Mouse (Mus musculus): ENCODE measurements around the gene Ihh.

Gene Ihh

DNA sequence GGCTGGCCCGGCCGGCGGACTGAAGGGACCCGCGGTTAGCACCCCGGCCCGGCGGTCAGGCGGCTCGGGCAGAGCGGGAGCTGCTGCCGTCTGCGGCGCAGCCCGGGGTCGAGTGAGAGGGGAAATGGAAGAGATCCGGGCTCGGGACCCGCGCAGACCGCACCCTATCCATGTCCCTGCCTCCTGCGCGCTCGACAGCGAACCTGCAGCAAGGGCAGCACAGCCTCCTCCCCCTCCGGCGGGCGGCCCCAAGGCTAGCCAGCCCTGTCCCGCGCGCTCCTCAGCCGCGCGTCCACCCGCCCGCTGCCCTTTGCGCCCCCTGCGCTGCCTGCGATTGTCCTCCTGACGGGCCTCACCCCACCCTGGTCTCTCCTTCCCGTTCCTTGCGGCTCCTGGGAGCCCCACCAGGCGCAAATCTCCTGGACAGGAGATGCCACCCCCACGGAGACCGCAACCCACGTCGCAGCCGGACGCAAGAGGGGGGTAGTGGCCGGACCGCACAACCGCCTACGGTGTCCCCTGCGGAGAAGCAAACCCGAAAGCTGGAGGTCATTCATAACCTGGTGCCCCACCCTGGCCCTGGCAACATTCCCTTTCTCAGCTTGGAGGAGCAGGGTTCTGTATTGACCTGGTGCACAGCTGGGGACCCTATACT, at the start of gene Ihh:
Ihh (minus strand) TSS at position 117 of the 655 bp plus-strand sequence.
- DNase-seq (ENCODE audit: low read depth), result no peak

DNA sequence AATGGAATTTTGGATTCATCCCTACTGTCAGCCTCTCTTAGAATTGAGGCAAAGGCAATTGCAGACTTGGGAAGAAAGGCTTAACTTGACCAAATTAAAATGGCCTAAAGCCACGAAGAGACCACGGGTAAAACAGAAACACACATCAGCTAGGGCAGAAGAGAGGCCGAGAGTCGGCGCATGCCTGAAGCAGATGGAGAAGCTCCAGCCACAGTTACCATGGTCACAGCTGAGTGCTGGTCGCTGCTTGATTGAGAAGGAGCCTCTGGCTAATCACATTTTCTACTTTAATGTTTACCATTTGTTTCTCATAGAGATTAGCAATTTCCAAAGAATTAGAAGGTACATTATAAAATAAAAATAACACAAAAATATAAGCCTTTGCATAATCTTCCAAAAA, 49.7 kb upstream of the Ihh start:
- no peak for DNase-seq (ENCODE audit: low read depth)

DNA sequence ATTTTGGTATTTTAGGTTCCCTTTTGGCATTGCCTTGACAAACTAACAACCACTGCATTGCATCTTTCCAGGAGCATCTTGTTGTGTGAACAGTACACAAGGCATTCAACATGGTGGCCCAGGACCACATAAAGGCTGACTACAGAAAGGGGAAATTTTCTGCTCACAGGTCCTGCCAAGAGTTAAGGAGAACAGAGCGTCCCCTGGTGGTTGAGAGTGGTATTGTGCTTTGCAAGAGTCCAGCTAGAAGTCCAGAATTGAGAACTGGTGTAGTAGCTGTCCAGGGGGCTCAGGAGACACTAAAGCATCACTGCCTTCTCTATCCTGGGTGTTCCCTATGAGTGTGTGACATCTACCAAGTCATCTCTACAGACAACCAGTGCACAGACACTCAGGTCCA, 49.0 kb upstream of the Ihh start:
- DNase-seq (ENCODE audit: low read depth), result peak; percentile 67

DNA sequence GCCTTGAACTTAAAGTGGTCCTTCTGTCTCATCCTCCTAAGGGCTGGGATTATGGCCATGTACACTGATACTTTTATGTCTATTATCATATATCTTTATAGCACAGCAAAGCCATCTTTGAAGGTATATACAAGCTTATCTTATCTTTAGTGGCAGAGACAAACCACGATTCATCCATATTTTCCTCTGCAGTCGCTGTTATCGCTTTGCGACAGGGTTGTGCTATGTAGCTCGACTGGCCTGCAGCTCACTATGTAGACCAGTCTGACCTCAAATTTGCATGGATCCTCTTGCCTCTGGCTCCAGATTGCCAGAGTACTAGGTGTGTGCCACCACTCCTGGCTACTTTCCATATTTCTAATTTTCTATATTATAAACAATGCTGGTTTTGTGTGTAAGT, 47.7 kb upstream of the Ihh start:
- DNase-seq (ENCODE audit: low read depth), result no peak

DNA sequence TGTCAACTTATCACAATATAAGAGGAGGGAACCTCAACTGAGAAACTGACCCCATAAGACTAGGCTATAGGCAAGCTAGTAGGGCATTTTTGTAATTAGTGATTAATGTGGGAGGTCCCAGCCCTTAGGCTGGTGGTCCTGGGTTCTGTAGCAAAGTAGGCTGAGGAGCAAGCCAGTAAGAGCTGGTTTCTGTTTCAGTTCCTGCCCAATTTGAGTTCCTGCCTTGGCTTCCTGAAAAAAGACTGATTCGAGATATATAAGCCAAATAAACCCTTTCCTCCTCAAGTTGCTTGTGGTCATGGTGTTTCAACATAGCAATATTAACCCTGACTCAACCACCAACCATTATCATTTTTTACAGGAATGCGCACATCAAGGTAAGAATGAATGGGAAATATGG, 45.8 kb upstream of the Ihh start:
- no peak for DNase-seq (ENCODE audit: low read depth)

DNA sequence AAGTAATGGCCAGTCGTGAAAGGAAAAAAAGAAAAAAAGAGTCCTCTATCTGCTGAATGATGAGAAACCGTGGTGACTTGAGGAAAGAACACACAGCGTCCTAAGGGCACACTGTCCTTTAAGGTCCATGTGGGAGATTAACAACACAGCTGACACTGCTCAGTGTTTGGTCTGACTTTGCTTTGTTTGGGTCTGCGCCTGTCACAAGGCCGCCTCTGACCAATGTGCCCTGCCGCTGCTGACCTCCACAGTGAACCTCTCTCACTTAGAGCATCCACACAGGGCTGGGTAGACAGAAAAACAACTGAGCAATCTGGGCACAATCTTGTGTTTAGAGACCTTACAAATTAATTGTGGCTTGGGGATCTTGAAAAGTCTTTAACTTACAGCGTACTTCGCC, 25.5 kb upstream of the Ihh start:
- DNase-seq (ENCODE audit: low read depth), result no peak

DNA sequence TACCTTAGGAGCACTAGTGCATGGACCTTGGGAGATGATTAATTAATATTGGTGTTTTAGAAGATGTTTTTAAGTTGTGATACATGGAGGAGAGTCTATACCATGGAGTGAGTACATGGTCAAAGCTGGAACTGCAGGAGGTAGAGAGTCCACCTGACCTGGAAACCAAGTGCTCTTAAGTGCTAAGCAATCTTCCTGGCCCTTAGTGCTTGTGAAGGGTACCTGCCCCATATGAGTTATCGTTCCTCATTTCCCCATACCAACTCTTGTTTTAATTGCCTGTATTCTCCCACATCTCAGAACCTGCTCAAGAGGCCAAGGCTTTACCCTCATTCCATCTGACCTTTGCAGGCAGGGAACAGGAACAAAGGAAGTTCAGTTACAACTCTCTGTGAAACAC, 24.5 kb upstream of the Ihh start:
- DNase-seq (ENCODE audit: low read depth), result no peak

DNA sequence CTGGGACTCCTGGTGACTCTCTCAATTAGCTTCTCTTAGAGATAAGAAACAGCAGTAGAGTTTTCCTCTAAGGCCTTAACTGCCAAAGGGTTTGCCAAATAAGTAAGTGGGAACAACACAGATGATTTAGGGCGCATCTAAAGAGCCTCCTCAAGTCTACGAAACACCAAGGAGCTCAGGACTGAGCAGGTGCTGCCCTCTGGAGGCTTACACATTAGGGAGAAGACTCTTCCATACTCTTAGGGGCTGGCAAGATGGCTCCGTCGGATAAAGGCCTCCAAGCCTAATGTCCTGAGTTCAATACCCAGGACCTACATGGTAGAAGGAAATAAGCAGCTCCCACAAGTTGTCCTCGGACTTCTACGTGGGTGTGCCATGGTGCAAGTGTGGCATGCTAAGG, 22.1 kb upstream of the Ihh start:
- DNase-seq (ENCODE audit: low read depth), result no peak

DNA sequence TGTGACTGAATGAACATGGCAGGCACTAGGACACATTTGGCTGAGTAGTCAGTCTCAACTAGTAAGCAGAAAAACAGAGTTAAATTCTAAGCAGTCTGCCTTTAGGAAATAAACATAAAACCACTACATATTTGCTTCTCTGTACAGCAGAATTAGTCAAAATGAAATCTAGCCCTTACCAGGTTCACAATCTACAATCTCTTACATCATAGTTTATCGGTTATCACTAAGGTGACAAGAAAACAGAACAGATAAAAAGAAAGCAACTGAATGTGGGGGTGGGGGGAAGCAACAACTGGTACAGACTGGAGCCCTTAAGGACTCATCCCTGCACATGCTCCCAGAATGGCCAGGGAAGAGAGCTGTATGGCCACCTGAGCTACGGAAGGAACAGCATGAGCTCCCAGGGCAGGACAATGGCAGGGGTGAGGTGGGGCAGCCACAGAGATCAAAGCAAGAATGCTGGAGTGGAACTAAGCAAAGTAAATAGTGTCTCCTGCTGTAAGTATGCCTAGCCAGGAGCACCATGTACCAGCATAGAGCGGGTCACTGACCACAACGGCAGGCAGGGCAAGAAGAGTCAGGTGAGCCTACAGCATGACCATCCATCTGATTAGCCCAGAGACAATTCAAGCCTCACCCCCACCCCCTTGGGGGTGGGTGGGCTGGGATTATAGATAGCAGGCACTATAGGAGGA, 20.0 kb upstream of the Ihh start:
- DNase-seq (ENCODE audit: low read depth), result no peak

DNA sequence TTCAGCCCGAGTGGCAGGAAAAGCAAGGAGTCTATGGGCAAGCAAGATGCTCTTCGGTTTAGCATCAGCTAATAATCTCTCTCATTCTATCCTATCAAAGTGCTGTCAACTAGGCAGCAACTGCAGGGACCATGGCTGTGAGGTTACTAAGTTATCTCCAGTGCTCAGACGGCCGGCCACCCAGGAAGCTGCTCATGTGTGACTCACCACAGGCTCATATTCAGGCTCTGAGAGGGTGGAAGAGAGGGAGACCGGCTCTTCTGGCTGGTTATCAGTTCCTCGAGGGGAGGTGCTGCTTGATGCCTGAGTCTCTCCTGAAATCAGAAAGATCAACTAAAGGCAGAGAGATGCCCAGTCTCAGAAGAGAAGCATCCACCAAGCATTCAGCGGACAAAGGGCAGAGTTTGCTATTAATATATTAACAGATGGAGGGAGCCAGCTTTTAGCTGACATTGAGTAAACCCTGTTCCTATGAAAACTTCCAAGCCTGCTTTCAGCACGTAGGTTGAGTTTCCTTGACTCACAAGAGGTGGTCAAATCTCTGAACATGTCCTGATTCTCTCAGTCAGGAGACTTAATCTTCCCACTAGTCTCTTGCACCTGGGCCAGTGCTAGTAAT, 16.6 kb upstream of the Ihh start:
- peak; percentile 52 for DNase-seq (ENCODE audit: low read depth)

DNA sequence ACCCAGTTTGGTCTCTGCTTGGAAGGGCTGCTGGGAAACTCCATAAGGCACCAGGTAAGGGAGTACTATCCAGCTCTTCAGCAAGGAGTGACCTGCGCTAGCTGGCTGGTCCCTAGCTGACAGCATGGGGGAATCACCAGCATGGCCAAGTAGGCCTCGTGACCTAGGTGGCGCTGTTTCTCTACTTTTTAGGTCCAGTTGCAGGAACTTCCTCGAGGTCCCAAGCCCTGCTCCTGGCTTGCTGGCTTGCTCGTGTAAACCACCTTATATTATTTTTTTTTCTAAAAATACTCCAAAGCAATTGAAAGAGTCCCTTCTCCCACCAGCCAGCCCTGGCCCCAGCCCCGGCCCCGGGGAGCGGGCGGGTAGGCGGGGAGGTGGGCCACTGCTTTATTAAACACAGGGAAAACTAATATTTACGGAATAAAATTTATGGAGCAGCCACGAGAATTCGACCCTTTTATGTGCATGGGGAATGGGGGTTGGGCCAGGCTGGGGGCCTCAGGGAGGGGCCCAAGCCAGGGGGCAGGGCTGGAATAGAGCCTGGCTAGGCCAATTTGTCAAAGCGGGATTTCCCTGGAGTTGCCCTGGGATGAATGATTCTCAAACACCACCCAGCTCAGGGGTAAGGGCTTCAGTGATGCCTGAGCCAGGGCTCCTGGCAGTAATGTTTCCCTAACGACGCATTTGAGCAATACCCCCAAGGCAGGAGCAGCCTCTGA, 13.2 kb upstream of the Ihh start:
- DNase-seq (ENCODE audit: low read depth), result peak; percentile 92

DNA sequence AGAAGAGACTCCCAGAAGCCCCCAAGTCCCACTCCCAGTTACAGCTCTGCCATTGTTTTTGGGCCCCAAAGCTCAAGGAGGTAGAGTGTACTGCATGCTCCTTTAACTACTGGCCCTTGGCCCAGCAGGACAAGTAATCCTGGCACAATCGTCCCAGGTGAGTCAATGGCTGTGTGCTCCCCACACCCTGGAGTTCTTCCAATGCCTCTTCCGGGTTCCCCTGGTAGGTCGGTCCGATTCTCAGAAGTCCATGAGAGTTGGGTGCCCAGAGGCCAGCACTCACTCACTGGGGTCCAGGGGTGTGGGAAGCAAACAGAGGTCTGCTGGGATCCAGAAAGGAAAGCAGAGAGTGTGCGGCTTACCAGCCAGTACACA, 11.4 kb upstream of the Ihh start:
- DNase-seq (ENCODE audit: low read depth), result no peak

DNA sequence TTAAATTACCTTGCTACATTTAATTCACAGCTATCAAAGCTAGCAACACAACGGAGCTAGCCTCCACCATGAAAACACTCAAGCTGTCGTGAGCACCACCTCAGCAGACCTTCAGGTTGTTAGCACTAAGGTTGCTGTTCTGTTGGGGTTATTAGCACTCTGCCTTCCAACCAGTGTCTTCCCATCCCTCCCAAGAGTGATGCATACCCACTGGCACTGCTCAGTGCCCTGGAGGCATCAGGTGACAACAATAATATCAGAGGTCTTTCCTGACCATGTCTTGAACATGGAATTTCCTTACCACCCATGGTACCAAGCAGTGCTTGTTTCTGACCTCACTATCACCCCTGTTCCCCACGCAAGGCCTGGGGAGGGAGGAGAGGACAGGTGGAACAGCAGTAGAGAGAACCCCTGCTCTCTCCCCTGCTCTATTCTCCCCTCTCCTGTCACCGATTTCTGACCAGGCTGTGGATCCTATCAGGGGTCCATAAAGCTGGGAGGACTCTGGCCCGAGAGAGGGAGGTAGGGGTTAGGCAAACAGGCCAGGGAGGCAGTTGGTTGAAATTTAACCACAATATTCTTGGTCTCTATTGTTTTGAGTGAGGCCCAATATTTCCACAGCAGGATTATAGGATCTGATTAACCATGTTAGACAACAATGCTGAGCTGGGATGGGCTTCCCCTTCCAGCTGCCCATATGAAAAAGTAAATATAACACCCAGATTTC, 10.8 kb upstream of the Ihh start:
- no peak for DNase-seq (ENCODE audit: low read depth)

DNA sequence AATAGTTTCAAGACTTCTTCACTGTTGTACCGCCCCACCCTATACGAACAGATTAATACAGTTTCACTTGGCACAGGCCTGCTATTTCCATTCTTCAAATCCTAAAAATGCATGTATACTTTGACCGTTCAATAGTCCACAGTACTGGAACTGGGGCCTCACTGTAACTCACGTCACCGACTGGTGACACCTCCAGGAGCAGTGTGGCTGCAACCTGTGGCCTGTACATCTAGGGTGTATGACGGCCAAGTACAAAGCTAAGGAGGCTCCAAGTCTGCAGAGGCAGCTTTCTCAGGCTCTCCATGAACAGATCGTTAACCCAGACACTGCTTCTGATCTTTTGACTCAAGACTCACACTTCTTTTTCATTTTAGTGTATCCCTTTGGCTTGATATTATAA, 10.2 kb upstream of the Ihh start:
- DNase-seq (ENCODE audit: low read depth), result no peak

DNA sequence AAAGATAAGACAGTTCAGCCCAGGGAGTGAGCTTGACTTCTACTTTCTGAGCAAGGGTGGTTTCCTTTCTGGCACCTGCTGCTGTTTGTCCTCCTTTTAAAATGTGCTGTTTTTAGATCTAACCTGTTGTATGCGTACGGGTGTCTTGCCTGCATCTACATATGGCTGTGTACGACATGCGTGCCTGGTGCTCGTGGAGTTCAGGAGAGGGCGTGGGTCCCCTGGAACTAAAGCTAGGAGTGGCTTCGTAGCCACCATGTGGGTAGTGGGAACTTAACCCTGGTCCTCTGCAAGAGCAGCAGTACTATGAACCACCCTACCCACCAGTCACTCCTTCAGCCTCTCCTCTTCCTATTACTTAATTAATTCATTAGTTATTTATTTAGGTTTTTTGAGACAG, 8.6 kb upstream of the Ihh start:
- no peak for DNase-seq (ENCODE audit: low read depth)

DNA sequence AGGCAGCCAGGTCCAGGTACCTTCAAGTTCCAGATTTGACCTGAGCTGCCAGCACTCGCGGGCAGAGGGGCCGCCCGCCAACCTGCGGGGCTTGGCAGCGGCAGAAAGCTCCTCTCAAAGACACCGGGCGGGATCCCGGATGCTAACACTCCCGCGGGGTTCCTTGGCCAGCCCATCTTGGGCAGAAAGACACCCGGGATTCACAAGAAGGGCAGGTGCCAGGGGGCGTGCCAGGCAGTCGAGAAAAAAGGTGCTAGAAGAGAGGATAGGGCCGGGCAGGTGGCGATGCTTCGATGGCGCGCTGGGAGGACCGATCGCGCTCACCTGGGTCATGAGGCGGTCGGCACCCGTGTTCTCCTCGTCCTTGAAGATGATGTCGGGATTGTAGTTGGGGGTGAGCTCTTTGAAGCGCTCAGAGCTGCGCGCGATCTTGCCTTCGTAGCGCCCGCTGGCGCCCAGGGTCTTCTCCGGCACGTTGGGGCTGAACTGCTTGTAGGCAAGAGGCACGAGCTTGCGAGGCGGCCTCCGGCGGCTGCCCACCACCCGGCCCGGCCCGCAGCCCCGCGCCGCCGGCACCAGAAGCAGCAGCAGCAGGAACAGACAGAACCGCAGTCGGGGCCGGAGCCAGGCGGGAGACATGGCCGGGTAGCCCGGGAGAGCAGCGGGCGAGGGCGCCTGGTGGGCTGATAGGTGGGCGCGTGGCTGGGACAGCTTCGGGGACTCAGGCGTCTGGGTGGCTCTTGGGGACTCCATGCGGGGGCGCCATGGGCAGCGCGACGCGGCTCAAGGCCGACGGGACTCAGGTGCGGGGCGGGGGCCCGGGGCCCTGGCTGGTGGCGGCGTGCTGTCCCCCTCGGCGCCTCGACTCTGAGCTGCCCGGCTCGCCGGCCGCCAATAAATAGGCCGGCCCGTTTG, 639 bp downstream of the Ihh start:
- no peak for DNase-seq (ENCODE audit: low read depth)

DNA sequence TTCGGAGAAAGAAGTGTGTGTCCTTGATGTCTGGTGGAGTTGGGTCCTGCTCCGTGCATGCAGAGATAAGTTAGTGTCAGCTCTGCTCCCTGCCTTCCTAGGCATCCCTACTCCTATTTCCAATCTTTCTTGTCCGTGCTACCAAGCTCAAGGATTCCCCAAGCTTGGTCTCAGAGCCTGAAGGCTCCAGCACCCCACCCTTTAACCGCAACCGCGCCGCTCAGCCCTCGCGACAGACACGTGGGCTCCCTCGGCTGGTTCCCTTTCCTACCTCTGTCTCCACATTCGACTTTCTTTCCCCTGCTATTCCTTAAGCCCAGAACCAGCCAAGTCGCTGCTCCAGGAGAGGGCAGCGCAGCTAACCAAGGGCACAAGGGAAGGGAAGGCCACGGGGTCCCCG, 1.4 kb downstream of the Ihh start:
- no peak for DNase-seq (ENCODE audit: low read depth)

DNA sequence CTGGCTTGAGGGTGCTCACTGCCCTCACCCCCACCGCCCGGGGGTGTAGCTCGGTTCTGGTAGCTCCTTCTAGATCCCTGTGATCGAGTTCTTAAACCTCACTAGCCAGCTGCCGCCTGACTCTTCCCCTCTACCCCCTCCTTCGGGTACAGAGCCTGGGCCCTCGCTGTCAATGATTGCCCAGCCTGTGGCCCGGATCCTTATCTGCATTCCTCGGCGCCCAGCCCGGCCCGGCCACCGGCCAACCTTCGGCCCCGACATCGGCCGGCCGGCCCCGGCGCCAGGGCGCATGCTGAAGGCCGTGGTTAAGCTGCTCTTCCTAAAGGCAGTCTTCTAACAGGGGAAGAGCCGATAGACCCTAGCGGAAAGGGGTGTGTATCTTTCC, 1.8 kb downstream of the Ihh start:
- DNase-seq (ENCODE audit: low read depth), result no peak

DNA sequence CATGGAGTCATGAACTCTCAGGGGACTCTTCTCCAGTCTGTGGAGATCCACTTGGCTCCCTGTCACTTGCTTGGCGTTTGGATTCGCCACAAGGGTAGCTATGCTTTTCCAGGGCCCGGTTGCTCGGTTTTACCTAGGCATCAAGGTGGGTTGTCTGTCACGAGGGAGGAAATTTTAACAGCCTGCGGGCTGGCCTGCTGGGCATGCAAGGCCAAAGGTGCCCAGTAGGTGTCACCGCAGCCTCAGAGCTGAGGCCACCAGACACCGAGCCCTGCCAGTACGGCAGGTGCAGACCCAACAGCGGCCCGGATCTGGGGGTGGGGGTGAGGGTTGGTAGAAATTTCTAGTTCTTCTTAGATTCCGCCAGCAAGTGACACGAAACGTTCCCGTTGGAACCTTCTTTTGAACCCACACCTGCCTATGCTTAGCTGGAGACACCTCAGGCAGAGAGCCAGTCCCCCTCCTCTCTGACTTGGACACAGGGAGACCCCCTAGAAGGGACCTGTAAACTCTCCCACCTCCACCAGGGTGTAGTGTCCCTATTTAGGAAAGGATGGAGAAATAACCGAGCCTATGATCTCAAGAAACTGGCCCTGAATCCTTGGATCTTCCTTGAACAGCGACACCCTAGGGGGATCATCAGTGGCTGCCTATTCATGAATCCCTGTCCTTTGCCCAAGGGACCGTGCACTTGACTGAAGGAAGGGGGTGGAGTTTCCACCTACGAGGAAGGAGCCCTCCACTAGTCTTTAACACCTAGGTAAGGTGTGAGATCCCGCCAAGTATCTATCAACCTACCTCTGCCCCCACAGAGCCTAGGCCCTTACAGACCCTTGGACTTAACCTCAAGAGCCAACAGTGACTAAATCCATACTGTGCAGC, 2.4 kb downstream of the Ihh start:
- DNase-seq (ENCODE audit: low read depth), result peak; percentile 68

DNA sequence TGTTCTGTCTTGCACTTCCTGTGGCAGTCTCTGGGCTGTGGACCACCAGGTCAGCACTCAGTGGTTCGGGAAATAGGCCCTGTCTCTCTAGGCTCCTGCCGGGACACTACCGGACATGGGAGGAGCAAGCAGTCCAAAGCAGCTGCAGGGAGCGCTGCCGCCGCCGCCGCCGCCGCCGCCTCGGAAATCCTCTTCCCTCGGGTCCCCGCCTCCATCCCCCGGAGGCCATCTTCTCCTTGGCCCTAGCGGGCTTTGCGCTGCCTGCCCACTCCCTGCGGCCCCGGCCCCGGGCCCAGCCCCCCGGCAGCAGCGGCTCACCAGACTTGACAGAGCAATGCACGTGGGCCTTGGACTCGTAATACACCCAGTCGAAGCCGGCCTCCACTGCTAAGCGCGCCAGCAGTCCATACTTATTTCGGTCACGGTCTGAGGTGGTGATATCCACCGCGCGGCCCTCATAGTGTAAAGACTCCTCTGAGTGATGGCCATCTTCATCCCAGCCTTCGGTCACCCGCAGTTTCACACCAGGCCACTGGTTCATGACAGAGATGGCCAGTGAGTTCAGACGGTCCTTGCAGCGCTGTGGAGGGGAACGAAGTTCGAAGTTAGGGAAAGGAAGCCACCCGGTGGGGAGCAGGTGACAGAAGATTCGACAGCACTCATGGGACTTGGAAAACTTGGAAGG, 3.3 kb downstream of the Ihh start:
- DNase-seq (ENCODE audit: low read depth), result no peak

All from NIH3T3 (cell line).